Mouse (Mus musculus): ENCODE results near the gene Dock9. TPM values are rescaled to one million over a fixed set of nuclear protein-coding genes. Genes with fewer than 3 reads are reported as not detected.

The Dock9 gene
- total and polyA plus RNA-seq, 3 experiments, result 19.8 to 25.7 (median 24.0) TPM

GRCm38 (mm10) chr14:121760403-121760802, 37.2 kb downstream of the Dock9 start:
- no peak for DNase-seq
- Histone ChIP-seq H3K27ac (no peak overlapping the region), H3K9ac (ENCODE audit: low read depth, low read length) (no peak overlapping the region), H3K4me1 (ENCODE audit: control insufficient read depth, insufficient read depth, low read length) (no peaks in the 10 kb centered on the region; the same call in 1 of the 2 replicates), H3K4me3 (no peak overlapping the region), H3K36me3 (ENCODE audit: control insufficient read depth, insufficient read depth, low read length) (no peaks in the 10 kb centered on the region), H3K79me2 (replicated peaks; ENCODE audit: control insufficient read depth, insufficient read depth, low read length) (no peaks in the 10 kb centered on the region), H3K27me3 (ENCODE audit: control insufficient read depth, insufficient read depth, low read length) (no peaks in the 10 kb centered on the region)
- WGBS, result 86% methylated on average over 5 of the region's 5 CpGs
- intact Hi-C loops (cut with DNase I), result no loop called here
- TF ChIP-seq CTCF (IDR thresholded peaks at IDR 0.05) (no peak), EP300 (IDR thresholded peaks at IDR 0.05; ENCODE audit: insufficient read depth, low read depth, low read length) (no peak), POLR2A (IDR thresholded peaks at IDR 0.05; ENCODE audit: insufficient read depth, low read depth, low read length) (no peak)

- DNase-seq, result no peak
- no peak overlapping the region for H3K27ac ChIP-seq
These were observed 43.5 kb downstream of the Dock9 start for GRCm38 (mm10) chr14:121754110-121754509.

GRCm38 (mm10) chr14:121752686-121753426, 44.8 kb downstream of the Dock9 start:
- intact Hi-C loops (cut with DNase I), result loop anchor here (2.0 to 5.0 kb wide), 4 partner anchors 41 to 164 kb away; no protein-coding TSS in a partner anchor
- H3K4me1 ChIP-seq (ENCODE audit: control insufficient read depth, insufficient read depth, low read length), result peaks cover 4% of the 10 kb centered on the region
- no peak for DNase-seq
- TF ChIP-seq CTCF (IDR thresholded peaks at IDR 0.05) (peak; percentile 80), POLR2A (IDR thresholded peaks at IDR 0.05; ENCODE audit: insufficient read depth, low read depth, low read length) (no peak)
- no peak overlapping the region for H3K9ac ChIP-seq (ENCODE audit: low read depth, low read length)
- H3K36me3 ChIP-seq (ENCODE audit: control insufficient read depth, insufficient read depth, low read length), result no peaks in the 10 kb centered on the region
- no peaks in the 10 kb centered on the region for H3K79me2 ChIP-seq (replicated peaks; ENCODE audit: control insufficient read depth, insufficient read depth, low read length)
- no peak overlapping the region for H3K4me3 ChIP-seq
- WGBS, result 58% methylated on average over 19 of the region's 19 CpGs
- no peak overlapping the region for H3K27ac ChIP-seq
- no peaks in the 10 kb centered on the region for H3K27me3 ChIP-seq (ENCODE audit: control insufficient read depth, insufficient read depth, low read length)

More at GRCm38 (mm10) chr14:121754110-121754509, 43.5 kb downstream of the Dock9 start:
- Histone ChIP-seq H3K79me2 (replicated peaks; ENCODE audit: control insufficient read depth, insufficient read depth, low read length) (no peaks in the 10 kb centered on the region), H3K9ac (ENCODE audit: low read depth, low read length) (no peak overlapping the region), H3K4me1 (ENCODE audit: control insufficient read depth, insufficient read depth, low read length) (peaks cover 4% of the 10 kb centered on the region), H3K36me3 (ENCODE audit: control insufficient read depth, insufficient read depth, low read length) (no peaks in the 10 kb centered on the region), H3K4me3 (no peak overlapping the region), H3K27me3 (ENCODE audit: control insufficient read depth, insufficient read depth, low read length) (no peaks in the 10 kb centered on the region)
- TF ChIP-seq POLR2A (IDR thresholded peaks at IDR 0.05; ENCODE audit: insufficient read depth, low read depth, low read length) (no peak), CTCF (IDR thresholded peaks at IDR 0.05) (no peak)
- 57% methylated on average over 11 of the region's 11 CpGs for WGBS
- intact Hi-C loops (cut with DNase I), result loop anchor here (5.0 kb wide), 2 partner anchors 42 to 147 kb away; no protein-coding TSS in a partner anchor

GRCm38 (mm10) chr14:121749606-121750005, 48.0 kb downstream of the Dock9 start:
- Histone ChIP-seq H3K27ac (no peak overlapping the region), H3K9ac (ENCODE audit: low read depth, low read length) (no peak overlapping the region), H3K79me2 (replicated peaks; ENCODE audit: control insufficient read depth, insufficient read depth, low read length) (no peaks in the 10 kb centered on the region), H3K36me3 (ENCODE audit: control insufficient read depth, insufficient read depth, low read length) (no peaks in the 10 kb centered on the region), H3K4me3 (no peak overlapping the region), H3K27me3 (ENCODE audit: control insufficient read depth, insufficient read depth, low read length) (no peaks in the 10 kb centered on the region), H3K4me1 (ENCODE audit: control insufficient read depth, insufficient read depth, low read length) (peaks cover 4% of the 10 kb centered on the region)
- TF ChIP-seq CTCF (IDR thresholded peaks at IDR 0.05) (no peak), POLR2A (IDR thresholded peaks at IDR 0.05; ENCODE audit: insufficient read depth, low read depth, low read length) (no peak), EP300 (IDR thresholded peaks at IDR 0.05; ENCODE audit: insufficient read depth, low read depth, low read length) (no peak)
- DNase-seq, result no peak
- intact Hi-C loops (cut with DNase I), result loop anchor here (5.0 kb wide), 2 partner anchors 37 to 142 kb away; no protein-coding TSS in a partner anchor
- WGBS, result 78% methylated on average over 9 of the region's 9 CpGs

GRCm38 (mm10) chr14:121749084-121749483, 48.6 kb downstream of the Dock9 start:
- TF ChIP-seq CTCF (IDR thresholded peaks at IDR 0.05) (no peak), EP300 (IDR thresholded peaks at IDR 0.05; ENCODE audit: insufficient read depth, low read depth, low read length) (no peak), POLR2A (IDR thresholded peaks at IDR 0.05; ENCODE audit: insufficient read depth, low read depth, low read length) (no peak)
- 82% methylated on average over 10 of the region's 10 CpGs for WGBS
- intact Hi-C loops (cut with DNase I), result no loop called here

GRCm38 (mm10) chr14:121747360-121747759, 50.3 kb downstream of the Dock9 start:
- no peaks in the 10 kb centered on the region for H3K79me2 ChIP-seq (replicated peaks; ENCODE audit: control insufficient read depth, insufficient read depth, low read length)
- no peak for DNase-seq
- H3K4me3 ChIP-seq, result no peak overlapping the region
- intact Hi-C loops (cut with DNase I), result no loop called here
- H3K36me3 ChIP-seq (ENCODE audit: control insufficient read depth, insufficient read depth, low read length), result no peaks in the 10 kb centered on the region
- H3K27me3 ChIP-seq (ENCODE audit: control insufficient read depth, insufficient read depth, low read length), result no peaks in the 10 kb centered on the region
- no peak overlapping the region for H3K9ac ChIP-seq (ENCODE audit: low read depth, low read length)
- no peak overlapping the region for H3K27ac ChIP-seq
- 95% methylated on average over 7 of the region's 7 CpGs for WGBS
- TF ChIP-seq POLR2A (IDR thresholded peaks at IDR 0.05; ENCODE audit: insufficient read depth, low read depth, low read length) (no peak), CTCF (IDR thresholded peaks at IDR 0.05) (no peak), EP300 (IDR thresholded peaks at IDR 0.05; ENCODE audit: insufficient read depth, low read depth, low read length) (no peak)
- peaks cover 4% of the 10 kb centered on the region for H3K4me1 ChIP-seq (ENCODE audit: control insufficient read depth, insufficient read depth, low read length)

More at GRCm38 (mm10) chr14:121749084-121749483, 48.6 kb downstream of the Dock9 start:
- peaks cover 4% of the 10 kb centered on the region for H3K4me1 ChIP-seq (ENCODE audit: control insufficient read depth, insufficient read depth, low read length)
- no peak overlapping the region for H3K9ac ChIP-seq (ENCODE audit: low read depth, low read length)
- H3K27me3 ChIP-seq (ENCODE audit: control insufficient read depth, insufficient read depth, low read length), result no peaks in the 10 kb centered on the region
- DNase-seq, result no peak
- H3K27ac ChIP-seq, result no peak overlapping the region
- no peak overlapping the region for H3K4me3 ChIP-seq
- no peaks in the 10 kb centered on the region for H3K36me3 ChIP-seq (ENCODE audit: control insufficient read depth, insufficient read depth, low read length)
- no peaks in the 10 kb centered on the region for H3K79me2 ChIP-seq (replicated peaks; ENCODE audit: control insufficient read depth, insufficient read depth, low read length)
